Mouse (Mus musculus): ENCODE data around the gene Ccdc148.

DNA sequence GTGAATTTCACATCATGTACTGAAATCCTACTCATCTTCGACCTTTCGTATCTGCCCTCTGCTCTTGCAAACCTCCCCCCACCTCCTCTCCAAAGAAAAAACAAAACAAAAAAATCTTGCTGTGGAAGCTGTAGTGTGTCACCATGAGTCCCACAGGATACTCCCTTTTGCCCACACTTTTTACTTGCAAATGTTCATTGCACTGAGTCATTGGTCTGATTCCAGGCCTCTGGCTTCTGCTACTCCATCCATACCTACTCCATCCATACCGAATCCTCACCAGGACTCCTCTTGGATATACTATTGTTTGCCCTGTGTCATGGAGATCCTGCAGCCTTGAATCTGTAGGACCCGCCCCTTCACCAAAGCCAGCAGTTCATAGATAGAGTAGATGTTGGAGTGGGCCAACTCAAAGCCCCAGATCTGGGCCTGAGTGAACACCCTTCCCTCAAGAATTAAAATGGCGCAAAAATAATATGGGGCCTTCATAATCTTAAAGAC is 39.0 kb upstream of the Ccdc148 start:
- TF ChIP-seq MYOG (IDR thresholded peaks at IDR 0.05; ENCODE audit: control insufficient read depth, extremely low read depth, insufficient read length) (no peak), CTCF (IDR thresholded peaks at IDR 0.05; ENCODE audit: control insufficient read depth, insufficient read depth, insufficient read length) (no peak), MYOD1 (IDR thresholded peaks at IDR 0.05; ENCODE audit: control insufficient read depth, insufficient read length, low read depth) (no peak), USF1 (IDR thresholded peaks at IDR 0.05; ENCODE audit: low read depth) (no peak), MAX (IDR thresholded peaks at IDR 0.05) (no peak), FOSL1 (IDR thresholded peaks at IDR 0.05; ENCODE audit: insufficient read depth, low read length, poor library complexity, severe bottlenecking) (no peak)
